Mouse (Mus musculus) lung, postnatal 0 days (tissue): ENCODE data around the gene Vstm4.

ENCODE experiments used
- CTCF ChIP-seq: IDR thresholded peaks from 2 replicates; pipeline ENCODE4 v1.5.1; 2016; ENCODE audit warnings: antibody characterized with exemption, mild to moderate bottlenecking
- EP300 ChIP-seq: IDR thresholded peaks from 2 replicates; pipeline ENCODE4 v1.6.1; 2016; ENCODE audit warnings: antibody characterized with exemption, mild to moderate bottlenecking, control low read depth

- no peak for TF ChIP-seq CTCF
- TF ChIP-seq EP300 = no peak
Observed at GRCm38 (mm10) chr14:32871963-32872362, 15.4 kb downstream of the Vstm4 start.
